Mouse (Mus musculus) fibroblast of lung, adult 2 months (primary cell): Measurements from ENCODE around the gene Dnah14.
"Not testable (repeated sequence)": the region's sequence is repeated elsewhere in the genome, so short reads cannot be mapped to it uniquely, and the experiment has no call there.

Source experiments
- DNase-seq: peaks from one replicate; pipeline ENCODE4 v3.0.0-alpha.2; 2011; ENCODE audit warnings: low read depth

The Dnah14 gene

DNA sequence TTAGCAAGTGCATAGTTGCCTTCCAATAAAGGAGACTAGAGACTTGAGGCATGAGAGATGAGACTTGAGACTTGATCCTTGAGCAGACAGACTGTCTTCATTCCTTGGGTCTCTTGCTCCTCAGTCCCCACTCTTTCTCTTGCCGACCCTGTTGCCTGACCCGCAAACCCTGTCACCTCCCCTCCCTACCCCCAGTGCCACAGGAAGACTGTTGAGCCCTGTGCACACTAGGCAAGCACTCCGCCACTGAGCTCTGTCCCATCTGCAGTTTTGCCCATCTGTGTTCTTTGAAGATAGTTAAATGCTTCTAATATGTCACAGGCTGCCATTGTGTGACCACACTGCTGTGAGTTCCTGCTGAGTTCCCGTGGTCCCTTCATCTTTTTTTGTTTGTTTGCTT, 23.0 kb downstream of the Dnah14 start:
- DNase-seq, result no peak

DNA sequence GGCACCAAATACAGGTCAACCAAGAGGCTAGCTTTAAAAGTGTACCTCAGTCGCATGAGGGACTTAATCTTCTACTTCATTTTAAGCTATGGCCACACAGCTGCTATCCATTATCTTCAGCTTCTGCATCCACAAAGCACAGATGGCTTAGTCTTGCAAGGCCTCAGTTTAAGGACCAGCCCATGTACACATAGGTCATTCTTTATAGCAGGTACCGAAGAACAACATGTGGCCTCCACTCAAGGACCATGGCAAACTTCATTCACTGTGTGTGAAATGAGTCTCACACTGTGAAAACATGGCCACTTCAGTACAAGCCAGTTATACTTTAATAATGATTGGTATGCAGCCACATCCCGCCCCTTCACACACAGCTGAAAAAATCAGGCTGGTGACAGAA, 34.8 kb downstream of the Dnah14 start:
- no peak for DNase-seq

DNA sequence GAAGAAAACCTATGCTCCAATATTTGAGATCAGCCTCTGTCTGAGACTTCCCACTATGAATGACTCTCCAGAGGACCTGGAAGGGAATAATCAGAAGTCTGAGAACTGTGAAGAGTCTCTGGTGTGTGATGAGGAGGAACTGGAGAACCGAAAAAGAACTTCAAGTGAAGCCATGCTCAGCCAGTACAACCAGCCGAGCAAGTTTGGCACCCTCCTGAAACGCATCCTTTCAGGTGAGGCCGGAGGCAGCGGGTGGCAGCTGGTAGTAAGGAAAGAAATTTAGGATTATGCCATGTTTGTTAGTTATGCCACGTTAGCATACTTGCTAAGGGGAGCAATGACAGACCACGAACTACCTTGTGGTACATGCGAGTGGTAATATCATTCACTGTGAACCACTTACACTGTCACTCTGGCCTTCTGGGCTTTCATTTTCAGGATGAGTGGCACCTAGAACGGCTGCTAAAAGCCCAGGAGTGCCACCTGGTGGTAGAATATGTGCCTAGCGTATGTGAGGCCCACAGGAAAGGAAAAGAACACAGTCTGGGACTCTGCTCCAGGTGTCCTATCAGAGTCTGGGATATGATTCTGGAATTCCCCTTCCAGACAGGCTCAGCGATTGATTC, 39.6 kb downstream of the Dnah14 start:
- peak; percentile 15 for DNase-seq

GRCm38 (mm10) chr1:181617332-181617731, 41.0 kb downstream of the Dnah14 start:
- DNase-seq, result no peak

DNA sequence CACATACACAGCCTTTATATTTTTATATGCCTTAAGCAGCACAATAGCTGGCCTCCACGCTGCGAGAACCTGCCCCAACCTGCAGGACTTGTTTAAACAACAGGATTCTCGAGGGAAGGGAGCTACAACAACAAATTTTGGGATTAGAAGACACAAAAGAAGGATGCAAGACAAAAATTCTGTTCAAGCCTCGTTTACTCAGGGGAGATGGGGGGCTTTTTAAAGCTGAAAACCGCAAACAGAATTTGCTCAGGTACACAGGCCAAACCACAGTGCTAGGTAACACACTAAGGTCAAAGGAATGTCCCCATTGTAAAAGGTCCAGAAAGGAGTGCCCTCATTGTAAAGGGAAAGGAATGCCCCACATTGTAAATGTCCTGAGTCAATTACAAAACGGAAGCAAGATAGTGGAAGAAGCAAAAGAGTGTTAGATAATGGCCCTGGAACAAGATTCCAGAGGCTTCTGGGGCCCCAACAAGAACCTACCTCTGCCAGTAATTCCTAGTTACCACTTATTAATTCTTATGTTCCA, 46.9 kb downstream of the Dnah14 start:
- DNase-seq, result no peak

DNA sequence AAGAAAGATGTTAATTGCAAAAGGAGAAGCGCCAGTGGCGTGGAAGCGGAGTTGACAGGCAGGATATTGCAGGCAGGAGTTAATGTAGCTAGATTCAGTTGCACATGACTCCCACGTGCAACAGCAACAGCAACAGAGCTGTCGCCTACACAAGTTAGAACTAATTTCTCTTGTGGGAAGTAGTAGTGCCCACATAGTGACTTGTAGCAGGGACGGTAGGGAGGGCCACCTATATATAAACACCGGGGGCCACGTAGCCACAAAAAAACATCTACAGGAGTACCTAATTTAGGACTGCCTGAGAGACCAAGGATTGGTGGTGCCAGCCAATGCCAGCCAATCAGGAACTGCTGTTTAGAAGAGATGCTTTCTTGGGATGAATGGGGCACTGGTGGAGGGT, 48.5 kb downstream of the Dnah14 start:
- DNase-seq, result no peak

GRCm38 (mm10) chr1:181628276-181628675, 51.9 kb downstream of the Dnah14 start:
- DNase-seq, result no peak

GRCm38 (mm10) chr1:181631371-181631770, 55.0 kb downstream of the Dnah14 start:
- no peak for DNase-seq

- no peak for DNase-seq
Measured at GRCm38 (mm10) chr1:181637997-181638713, 61.8 kb downstream of the Dnah14 start.

DNA sequence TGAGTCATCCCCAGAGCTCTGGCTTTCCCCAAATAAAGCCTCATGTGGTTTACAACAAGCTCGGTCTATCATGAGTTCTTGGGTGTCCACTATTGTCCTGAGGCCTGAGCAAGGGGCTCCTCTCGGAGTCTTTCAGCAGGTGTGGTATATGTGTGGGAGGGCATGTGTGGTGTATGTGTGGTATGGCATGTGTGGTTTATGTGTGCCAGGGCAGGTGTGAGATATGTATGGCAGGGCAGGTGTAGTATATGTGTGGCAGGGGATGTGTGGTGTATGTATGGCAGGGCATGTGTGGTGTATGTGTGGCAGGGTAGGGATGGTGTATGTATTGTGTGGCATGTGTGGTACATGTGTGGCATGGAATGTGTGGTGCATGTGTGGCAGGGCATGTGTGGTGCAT, 64.0 kb downstream of the Dnah14 start:
- no peak for DNase-seq

DNA sequence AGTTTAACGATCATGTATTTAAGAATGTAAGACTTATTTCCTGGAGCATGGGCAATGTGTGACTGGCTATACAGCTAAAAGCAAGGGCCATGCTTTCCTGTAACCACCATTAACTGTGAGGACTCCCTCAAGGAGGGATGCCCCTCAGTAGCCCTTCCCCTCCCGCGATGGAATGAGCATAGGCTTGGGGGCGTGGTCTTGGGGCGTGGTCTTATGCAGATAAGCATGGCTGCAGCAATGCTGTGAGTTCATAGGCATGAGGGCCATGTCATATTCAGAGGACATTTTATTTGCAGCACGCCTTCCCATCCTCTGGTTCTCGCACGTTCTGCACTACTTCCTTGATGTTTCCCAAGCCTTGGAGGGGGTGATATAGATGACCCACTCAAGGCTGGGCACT, 71.1 kb downstream of the Dnah14 start:
- no peak for DNase-seq

DNA sequence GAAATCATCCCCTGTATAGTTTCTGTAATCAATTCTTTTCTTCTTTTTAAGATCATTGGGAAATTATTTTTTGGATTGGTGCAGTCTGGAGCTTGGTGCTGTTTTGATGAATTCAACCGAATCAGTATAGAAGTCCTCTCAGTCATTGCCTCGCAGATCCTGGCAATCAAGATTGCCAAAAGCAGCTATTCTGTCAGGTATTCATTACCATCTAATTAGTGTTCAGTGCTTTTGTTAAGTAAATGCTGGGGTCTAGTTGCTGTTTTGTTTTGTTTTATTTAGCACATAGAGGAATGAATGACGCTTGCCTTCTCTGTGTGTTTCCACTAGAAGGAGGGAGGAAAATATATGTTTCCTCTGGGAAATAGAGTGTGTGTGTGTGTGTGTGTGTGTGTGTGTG, 77.1 kb downstream of the Dnah14 start:
- DNase-seq, result no peak

DNA sequence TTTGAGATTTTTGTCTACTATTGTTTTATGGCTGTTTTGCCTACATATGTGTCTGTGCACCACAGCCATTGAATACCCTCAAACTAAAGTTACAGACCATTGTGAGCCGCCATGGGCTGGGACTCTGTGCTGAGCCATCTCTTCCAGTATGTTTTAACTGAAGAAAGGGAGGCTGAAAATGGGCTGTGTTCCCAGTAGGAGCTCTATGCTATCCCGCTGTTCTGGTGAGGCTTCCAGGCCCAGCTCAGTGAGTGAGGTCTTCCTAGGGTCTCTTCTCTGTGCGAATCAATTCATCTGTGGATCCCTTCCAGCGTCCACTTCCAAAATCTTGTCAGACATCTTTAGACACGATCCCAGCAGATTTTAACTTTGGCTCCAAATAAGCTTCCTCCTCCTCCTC, 80.1 kb downstream of the Dnah14 start:
- no peak for DNase-seq

DNA sequence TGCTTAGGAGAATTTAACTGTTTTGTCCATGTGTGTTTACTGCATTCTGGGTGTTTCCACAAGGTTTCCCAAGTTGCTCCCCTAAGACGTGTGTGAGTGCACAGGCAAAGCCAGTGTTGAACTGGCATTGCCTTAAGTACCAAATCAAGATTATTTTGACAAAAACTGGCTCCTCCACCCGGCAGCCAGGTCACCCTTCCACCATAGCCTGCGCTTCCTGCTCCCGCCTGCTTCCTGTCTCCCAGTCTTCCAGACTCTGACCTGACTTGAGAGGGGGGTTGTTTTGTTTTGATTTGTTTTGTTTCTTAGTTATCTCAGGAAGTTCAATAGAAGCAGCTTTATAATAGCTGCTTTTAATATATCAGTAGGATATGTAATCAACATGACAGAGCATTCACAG, 90.4 kb downstream of the Dnah14 start:
- DNase-seq, result no peak

DNA sequence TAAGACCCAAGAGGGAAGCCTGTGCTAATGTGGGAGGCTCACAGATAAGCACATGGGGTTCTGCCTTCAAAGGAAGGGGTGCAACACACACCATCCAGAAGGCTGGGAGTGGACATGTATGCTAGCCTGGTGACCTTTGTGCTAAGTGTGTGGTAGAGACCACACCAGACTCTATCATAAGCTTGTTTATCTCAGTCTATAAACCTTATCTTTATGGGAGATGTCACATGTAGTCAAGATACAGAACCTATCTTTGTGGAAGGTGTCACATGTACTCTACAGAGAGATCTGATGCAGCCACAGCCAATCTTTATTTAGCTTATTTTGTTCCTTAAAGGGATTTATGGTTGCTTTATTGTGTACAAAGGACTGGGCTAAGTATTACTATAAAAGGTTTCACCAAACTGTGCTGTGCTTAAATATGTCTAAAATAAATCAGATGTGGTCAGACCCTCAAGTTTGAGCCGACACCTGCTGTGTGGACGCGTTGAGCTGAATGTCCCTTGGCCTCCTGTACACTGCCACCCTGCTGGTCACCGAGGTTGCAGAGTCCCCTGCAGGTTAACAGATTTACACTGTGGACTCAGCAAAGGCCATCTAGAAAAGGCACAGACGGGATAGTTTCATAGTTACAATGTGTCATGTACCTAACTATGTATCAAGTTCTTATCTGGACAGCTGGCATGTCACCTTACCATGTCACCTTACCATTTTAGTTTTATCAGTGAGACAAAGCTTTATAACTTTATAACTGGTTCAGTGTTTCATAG, 118.6 kb downstream of the Dnah14 start:
- DNase-seq, result no peak

GRCm38 (mm10) chr1:181728707-181729106, 152.3 kb downstream of the Dnah14 start:
- no peak for DNase-seq

GRCm38 (mm10) chr1:181733517-181733916, 157.2 kb downstream of the Dnah14 start:
- no peak for DNase-seq

DNA sequence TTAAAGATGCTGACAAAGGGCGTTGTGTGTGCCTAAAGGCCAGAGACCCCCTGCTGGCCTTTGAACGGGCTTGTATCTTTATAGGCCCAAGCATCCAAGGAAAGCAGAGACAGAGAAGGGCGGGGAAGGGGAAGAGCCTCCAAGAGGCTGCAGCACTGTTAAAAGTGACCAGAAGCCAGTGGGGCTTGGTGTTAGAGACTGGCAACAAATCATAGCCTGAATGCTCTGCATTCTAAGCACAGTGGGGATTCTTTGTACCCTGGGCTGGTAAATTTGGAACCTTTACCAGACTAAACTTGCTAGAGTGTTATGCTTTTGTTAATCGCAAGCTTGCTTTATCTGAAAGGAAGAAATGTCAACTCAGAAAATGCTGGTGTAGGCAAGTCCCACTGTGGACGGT, 163.9 kb downstream of the Dnah14 start:
- DNase-seq, result no peak

DNA sequence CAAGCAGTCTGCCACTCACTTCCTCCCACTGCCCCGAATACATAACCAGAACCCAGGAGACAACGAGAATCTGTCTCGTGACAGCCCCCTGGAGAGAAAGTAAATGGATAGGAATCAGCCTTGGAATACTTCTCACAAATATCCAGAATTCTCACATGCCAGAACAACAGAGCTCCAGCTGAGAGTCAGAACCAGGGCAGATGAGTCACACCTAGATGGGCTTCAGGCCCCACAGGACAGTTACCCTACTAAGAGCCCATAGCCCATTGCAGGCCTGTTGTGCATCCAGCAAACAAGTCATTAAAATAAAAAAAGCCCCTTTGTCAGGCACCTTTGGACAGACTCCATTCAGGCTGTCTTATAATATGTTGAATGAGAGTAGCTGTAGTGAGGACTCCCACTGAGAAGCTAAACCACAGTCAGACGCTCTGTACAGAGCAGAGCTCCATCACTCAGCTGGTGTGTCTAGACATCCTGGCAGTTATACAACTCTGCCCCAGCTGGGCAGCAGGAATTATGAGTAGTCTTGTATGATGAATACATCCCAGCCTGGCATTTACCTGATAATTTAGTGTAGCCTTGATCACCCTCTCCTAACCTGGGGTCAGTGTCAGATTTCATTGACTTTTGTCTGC, 166.0 kb downstream of the Dnah14 start:
- DNase-seq, result peak; percentile 65

DNA sequence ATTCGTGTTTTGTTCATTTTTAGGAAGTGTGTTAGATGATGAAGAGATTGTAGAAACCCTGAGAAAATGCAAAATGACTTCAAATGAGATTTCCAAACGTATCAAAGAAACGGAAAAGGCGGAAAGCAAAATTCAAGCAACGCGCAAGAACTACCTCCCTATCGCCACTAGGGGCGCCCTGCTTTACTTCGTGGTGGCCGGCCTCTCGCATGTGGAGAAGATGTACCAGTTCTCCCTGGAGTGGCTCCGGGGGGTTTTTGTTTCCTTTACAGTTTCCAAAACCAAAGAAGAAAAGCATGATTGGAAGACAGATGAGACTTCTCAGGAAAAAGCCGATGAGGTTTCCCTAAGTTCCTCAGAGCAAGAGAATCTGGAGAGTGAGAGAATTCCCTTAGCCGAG, 193.0 kb downstream of the Dnah14 start:
- no peak for DNase-seq

DNA sequence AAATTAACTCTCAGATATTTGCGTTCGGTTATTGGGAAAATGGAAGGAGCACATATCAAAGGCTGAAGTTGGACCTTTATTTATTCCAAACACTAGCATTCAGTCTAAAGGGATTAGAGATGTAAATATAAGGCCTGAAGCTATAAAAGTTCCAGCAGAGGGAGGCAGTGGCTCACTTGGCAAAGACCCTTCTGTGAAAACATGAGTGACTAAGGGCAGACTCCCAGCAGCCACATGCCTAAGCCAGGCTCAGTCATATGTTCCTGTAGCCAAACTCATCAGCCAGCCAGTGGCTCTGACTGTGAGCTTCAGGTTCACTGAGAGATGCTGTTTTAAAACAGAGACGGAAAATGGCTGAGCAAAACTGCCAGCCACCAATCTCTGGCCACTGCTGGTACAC, 195.5 kb downstream of the Dnah14 start:
- no peak for DNase-seq

DNA sequence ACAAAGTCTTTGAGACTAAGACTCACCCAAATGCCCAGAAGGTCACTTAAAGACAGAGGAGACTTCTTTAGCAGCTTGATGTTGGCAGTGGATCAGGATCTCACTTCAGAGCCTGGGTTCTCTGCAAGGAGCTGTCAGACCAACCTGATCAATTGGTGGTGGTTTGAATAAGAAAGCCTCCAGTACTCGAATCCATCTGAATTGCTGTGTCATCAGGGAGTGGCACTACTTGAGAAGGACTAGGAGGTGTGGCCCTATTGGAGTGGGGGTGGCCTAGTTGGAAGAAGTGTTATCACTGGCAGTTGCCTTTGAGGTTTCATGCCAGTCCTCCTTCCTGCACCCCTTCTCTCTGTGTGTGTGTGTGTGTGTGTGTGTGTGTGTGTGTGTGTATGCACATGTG, 200.2 kb downstream of the Dnah14 start:
- DNase-seq, result no peak

- not testable (repeated sequence) for DNase-seq
Measured at GRCm38 (mm10) chr1:181782600-181782999, 206.2 kb downstream of the Dnah14 start.
